Mouse (Mus musculus): ENCODE data around the gene Tbx2. TPM values are rescaled to one million over a fixed set of nuclear protein-coding genes. Genes with fewer than 3 reads are reported as not detected.

Gene Tbx2
- total and polyA plus RNA-seq, 3 experiments, result 0.17 TPM; not detected in 2

DNA sequence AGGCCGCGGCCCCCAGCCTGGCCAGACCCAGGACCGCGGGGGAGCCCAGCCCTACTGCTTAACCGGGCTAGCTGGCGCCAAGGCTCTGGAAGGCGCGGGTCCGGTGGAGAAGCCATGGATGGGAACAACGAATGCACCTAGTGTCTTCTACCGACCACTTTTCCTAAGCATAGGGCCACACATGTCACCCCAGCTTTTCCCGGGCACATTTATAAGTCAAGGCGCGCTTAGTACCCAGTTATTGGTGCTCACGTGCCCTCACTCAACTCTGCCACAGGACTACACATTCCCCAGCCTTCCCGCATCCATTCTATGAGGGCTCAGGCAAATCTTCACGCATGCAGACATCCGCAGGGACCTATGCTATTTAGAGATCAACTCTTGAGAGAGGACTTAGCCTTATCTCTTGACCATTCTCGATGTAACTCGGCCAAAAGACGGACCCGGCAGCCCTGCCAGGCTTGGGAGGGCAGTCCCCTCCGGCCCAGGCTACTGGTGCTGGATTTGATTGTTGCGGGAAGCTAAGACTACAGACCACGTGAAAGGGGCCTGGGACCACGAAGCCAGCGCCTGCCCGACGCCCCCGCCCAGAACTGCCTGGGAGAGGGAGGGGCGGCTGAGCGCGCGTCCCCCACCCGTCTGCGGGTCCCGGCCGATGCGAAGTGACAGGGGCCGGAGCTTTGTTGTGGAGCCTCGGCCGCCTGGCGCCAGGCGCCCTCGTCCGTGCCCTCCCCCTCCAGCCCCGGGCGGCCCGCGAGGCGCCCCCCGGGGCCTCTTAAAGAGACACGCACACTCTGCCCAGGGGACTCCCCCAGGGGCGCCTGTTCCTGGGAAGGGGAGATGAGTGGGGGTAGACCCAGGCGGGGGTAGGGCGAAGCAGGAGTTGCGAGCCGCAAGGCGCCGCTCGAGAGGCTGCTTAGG is 2.6 kb upstream of the Tbx2 start:
- H3K27me3 ChIP-seq (replicated peaks), result peaks cover 2% of the 10 kb centered on the region
- H3K9me3 ChIP-seq (replicated peaks; ENCODE audit: low read length), result peaks cover 28% of the 10 kb centered on the region
- H3K79me2 ChIP-seq (replicated peaks; ENCODE audit: control insufficient read depth, extremely low read depth, insufficient read depth, poor library complexity, severe bottlenecking), result no peaks in the 10 kb centered on the region
- no peak for DNase-seq (ENCODE audit: extremely low read depth)
- dilution Hi-C loops (cut with MboI; ENCODE audit: extremely low pct_ligation_motif_present, extremely low pct_unique_long_range_greater_than_20kb, low sequenced_read_pairs), result no loop called here
- no peak for TF ChIP-seq EP300 (IDR thresholded peaks at IDR 0.05; ENCODE audit: low read length)
- TF ChIP-seq HCFC1 (IDR thresholded peaks at IDR 0.05; ENCODE audit: low read depth, low read length), result no peak
- TF ChIP-seq CHD2 (IDR thresholded peaks at IDR 0.05; ENCODE audit: low read length), result no peak
- no peak for TF ChIP-seq POLR2A (IDR thresholded peaks at IDR 0.05; ENCODE audit: low read depth, low read length)
- no peak for TF ChIP-seq ZMIZ1 (IDR thresholded peaks at IDR 0.05; ENCODE audit: low read depth, low read length)
- no peak for TF ChIP-seq TBP (conservative IDR thresholded peaks at IDR 0.05; ENCODE audit: low read depth, low read length)
- no peak overlapping the region for H3K27ac ChIP-seq (ENCODE audit: insufficient read depth, low read depth)
- in situ Hi-C loops (cut with MboI; ENCODE audit: low pct_ligation_motif_present, low pct_unique_long_range_greater_than_20kb, low sequenced_read_pairs), result loop anchor here (10.0 kb wide), 1 partner anchor 305 kb away; no protein-coding TSS in a partner anchor
- H3K36me3 ChIP-seq (replicated peaks in 1 of 2; ENCODE audit: control insufficient read depth in 1 of 2, insufficient read depth in 1 of 2, low read length in 1 of 2), result no peaks in the 10 kb centered on the region
- no peak overlapping the region for H3K4me2 ChIP-seq (ENCODE audit: insufficient read depth, low read depth, poor library complexity, severe bottlenecking)
- H3K4me1 ChIP-seq (ENCODE audit: control insufficient read depth in 1 of 2, insufficient read depth in 2 of 2), result no peaks in the 10 kb centered on the region
- no peak overlapping the region for H3K9ac ChIP-seq (ENCODE audit: insufficient read depth, low read depth)
- no peak overlapping the region for H3K4me3 ChIP-seq (replicated peaks in 1 of 3; ENCODE audit: low read depth in 2 of 3, low read length in 2 of 3, poor library complexity in 1 of 3)

DNA sequence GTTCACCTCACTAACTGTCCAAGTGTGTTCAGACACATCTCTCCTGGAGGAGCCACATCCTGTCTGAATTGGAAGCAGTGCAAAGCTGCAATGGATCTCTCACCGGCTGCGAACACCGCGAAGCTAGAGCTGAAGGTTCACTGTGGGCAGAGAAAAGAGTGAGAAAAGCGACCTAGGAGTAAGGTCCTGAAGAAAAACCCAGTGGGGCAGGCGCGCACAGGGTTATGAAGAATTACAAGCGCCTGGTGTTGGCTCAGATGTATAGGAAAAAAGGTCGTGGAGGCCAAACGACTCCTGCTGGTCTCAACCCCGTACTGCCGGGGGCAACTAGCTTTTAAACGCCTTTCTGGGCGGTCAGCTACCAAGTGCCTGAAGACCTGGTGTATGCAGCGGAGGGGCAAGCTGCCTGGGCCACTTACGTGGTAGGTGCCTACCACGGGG is 1.4 kb upstream of the Tbx2 start:
- no peak overlapping the region for H3K4me2 ChIP-seq (ENCODE audit: insufficient read depth, low read depth, poor library complexity, severe bottlenecking)
- dilution Hi-C loops (cut with MboI; ENCODE audit: extremely low pct_ligation_motif_present, extremely low pct_unique_long_range_greater_than_20kb, low sequenced_read_pairs) (no loop called here), in situ Hi-C loops (cut with MboI; ENCODE audit: low pct_ligation_motif_present, low pct_unique_long_range_greater_than_20kb, low sequenced_read_pairs) (no loop called here)
- no peaks in the 10 kb centered on the region for H3K4me1 ChIP-seq (ENCODE audit: control insufficient read depth in 1 of 2, insufficient read depth in 2 of 2)
- H3K9ac ChIP-seq (ENCODE audit: insufficient read depth, low read depth), result no peak overlapping the region
- TF ChIP-seq ZC3H11A (IDR thresholded peaks at IDR 0.05; ENCODE audit: low read depth, low read length), result no peak
- TF ChIP-seq UBTF (IDR thresholded peaks at IDR 0.05; ENCODE audit: low read depth, low read length), result no peak
- no peak for TF ChIP-seq CTCF (conservative IDR thresholded peaks at IDR 0.05 in 1 of 2, IDR thresholded peaks at IDR 0.05 in 1 of 2; ENCODE audit: low read depth in 2 of 2, low read length in 2 of 2)
- TF ChIP-seq EP300 (IDR thresholded peaks at IDR 0.05; ENCODE audit: low read length), result no peak
- TF ChIP-seq CHD2 (IDR thresholded peaks at IDR 0.05; ENCODE audit: low read length), result no peak
- TF ChIP-seq GABPA (IDR thresholded peaks at IDR 0.05; ENCODE audit: insufficient replicate concordance, low read depth, low read length), result no peak
- TF ChIP-seq POLR2A (IDR thresholded peaks at IDR 0.05; ENCODE audit: low read depth, low read length), result no peak
- TF ChIP-seq RCOR1 (conservative IDR thresholded peaks at IDR 0.05; ENCODE audit: low read depth, low read length), result no peak
- TF ChIP-seq HCFC1 (IDR thresholded peaks at IDR 0.05; ENCODE audit: low read depth, low read length), result no peak
- no peak for TF ChIP-seq USF2 (conservative IDR thresholded peaks at IDR 0.05; ENCODE audit: low read depth, low read length)
- no peak for TF ChIP-seq CHD1 (IDR thresholded peaks at IDR 0.05; ENCODE audit: low read depth, low read length)
- TF ChIP-seq POLR2AphosphoS2 (IDR thresholded peaks at IDR 0.05; ENCODE audit: low read depth, low read length), result no peak
- no peak for TF ChIP-seq IRF4 (IDR thresholded peaks at IDR 0.05; ENCODE audit: low read depth, low read length)
- no peak for TF ChIP-seq MAX (IDR thresholded peaks at IDR 0.05; ENCODE audit: low read length)
- no peak for TF ChIP-seq ELF1 (IDR thresholded peaks at IDR 0.05; ENCODE audit: low read depth, low read length)
- TF ChIP-seq NRF1 (IDR thresholded peaks at IDR 0.05; ENCODE audit: low read depth, low read length), result no peak
- TF ChIP-seq KAT2A (IDR thresholded peaks at IDR 0.05; ENCODE audit: insufficient replicate concordance, low read length), result no peak
- no peak for TF ChIP-seq E2F4 (IDR thresholded peaks at IDR 0.05; ENCODE audit: insufficient replicate concordance, low read depth, low read length)
- no peaks in the 10 kb centered on the region for H3K79me2 ChIP-seq (replicated peaks; ENCODE audit: control insufficient read depth, extremely low read depth, insufficient read depth, poor library complexity, severe bottlenecking)
- peaks cover 5% of the 10 kb centered on the region for H3K27me3 ChIP-seq (replicated peaks)
- H3K27ac ChIP-seq (ENCODE audit: insufficient read depth, low read depth), result no peak overlapping the region
- no peaks in the 10 kb centered on the region for H3K36me3 ChIP-seq (replicated peaks in 1 of 2; ENCODE audit: control insufficient read depth in 1 of 2, insufficient read depth in 1 of 2, low read length in 1 of 2)
- peaks cover 28% of the 10 kb centered on the region for H3K9me3 ChIP-seq (replicated peaks; ENCODE audit: low read length)
- no peak overlapping the region for H3K4me3 ChIP-seq (replicated peaks in 1 of 3; ENCODE audit: low read depth in 2 of 3, low read length in 2 of 3, poor library complexity in 1 of 3)
- no peak for DNase-seq (ENCODE audit: extremely low read depth)
